Mouse (Mus musculus) cerebellum, postnatal 4 days (tissue): Measurements from ENCODE around the gene Tph2.
"Not testable (repeated sequence)": the region's sequence is repeated elsewhere in the genome, so short reads cannot be mapped to it uniquely, and the experiment has no call there.

ENCODE experiments used
- DNase-seq, 2 experiments: peaks; one replicate each; pipeline ENCODE4 v3.0.0; 2022; ENCODE audit warnings: low spot score in 2 of 2, mixed read lengths in 1 of 2

Tph2 gene

DNA sequence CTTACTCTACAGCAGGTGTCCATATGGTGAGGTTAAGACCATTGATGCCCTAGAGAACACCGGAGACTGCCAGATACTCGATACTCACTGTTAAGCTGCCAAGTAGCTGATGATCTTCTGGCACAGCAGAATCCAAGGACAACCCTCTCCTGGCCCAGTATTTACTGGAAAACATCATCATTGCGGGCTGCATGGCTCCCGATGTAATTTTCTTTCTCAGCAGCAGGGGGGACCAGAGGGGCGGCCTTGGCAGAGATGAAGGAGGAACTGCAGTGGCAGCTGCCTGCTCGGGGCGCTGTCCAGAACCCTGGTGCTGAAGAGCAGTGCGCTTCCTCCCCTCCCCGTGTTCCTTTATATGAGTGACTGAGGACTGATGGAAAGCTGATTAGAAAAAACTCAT, at the start of gene Tph2:
Gene Tph2 (minus strand): TSS at position 326 of the 400 bp plus-strand sequence.
- peak; percentile 57 to 86 for DNase-seq

DNA sequence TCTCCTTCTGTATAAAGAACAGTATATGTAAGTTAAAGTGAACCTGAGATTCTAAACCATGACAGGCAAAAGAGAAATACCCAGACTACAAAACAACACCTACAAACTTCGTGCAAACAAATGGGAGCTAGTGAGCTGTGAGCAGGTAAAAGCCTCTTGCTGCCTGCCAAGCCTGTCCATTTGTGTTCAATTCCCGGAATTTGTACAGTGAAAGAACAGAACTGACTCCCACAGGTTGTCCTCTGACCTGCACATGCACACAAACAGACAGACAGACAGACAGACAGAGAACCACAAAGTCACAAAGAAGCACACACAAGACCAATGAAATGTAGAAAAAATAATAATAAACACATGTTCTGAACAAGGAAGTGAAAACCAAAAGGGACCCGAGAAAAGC, 49.0 kb upstream of the Tph2 start:
- DNase-seq = no peak

DNA sequence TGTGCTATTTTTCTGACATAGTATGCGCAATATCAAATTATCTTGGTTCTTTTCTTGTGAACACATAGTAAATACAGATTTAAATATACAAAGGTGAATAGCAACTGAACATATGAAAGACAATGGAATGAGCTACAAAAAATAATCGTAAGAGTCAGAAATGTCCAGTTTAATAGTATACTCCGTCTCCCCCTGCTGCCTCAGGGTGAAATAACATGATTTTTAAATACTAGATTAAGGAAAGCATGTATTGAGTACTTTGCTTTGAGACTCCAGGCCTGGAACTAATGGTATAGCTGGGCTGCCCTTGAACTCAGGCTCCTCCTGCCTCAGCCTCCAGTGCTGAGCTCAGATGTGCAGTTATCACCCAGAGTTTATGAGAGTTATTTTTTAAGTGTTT, 47.7 kb upstream of the Tph2 start:
- no peak for DNase-seq

DNA sequence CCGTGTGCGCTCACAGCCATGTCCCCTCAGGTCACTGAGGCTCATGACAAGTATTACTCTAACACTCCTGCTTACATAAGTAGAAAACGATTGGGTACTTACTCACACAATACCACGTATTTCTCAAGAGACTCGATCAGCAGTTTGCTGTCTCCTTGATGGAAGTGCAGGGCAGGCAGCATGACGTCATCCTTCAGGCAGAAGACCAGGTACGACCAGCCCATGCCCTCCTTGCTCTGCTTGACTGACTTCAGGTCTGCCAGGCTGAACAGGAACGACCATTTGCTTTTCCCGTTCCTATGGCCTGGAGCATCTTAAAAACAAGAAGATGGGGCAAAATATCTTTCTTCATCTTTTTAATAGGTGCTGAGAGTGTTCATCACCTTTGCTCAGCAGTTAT, 44.2 kb upstream of the Tph2 start:
- no peak for DNase-seq

DNA sequence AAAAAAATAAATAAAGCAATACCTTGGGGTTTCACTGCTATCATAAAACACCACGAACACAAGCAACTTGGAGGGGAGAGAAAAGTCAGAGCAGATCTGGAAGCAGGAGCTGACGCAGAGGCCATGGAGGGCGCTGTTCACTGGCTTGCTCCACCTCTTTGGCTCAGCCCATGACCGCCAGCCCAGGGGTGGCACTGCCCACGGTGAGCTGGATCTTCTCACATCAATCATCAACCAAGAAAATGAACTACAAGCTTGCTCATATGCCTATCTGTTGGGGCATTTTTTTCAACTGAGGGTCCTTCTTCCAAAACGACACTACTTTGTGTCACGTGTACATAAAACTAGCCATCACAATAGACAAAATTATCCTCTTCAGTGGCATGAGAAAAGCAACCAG, 41.8 kb upstream of the Tph2 start:
- no peak for DNase-seq

DNA sequence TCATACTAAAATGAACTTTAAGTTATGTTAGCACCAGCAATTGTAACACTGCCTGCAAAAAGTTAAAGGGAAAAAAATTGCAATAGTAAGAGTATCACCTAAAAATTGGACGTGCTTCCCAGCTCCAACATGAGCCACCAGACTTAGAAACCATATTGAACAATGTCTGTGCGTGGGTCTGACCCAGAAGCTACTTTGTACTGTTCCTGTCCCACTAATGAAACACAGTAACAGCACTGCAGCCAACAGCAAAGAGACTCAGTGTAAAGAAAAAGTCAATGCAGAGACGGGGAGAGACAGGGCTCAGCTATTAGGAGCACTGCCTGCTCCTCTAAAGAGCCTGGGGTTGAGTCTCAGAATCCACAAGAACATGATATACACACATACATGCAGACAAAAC, 39.0 kb upstream of the Tph2 start:
- no peak for DNase-seq

DNA sequence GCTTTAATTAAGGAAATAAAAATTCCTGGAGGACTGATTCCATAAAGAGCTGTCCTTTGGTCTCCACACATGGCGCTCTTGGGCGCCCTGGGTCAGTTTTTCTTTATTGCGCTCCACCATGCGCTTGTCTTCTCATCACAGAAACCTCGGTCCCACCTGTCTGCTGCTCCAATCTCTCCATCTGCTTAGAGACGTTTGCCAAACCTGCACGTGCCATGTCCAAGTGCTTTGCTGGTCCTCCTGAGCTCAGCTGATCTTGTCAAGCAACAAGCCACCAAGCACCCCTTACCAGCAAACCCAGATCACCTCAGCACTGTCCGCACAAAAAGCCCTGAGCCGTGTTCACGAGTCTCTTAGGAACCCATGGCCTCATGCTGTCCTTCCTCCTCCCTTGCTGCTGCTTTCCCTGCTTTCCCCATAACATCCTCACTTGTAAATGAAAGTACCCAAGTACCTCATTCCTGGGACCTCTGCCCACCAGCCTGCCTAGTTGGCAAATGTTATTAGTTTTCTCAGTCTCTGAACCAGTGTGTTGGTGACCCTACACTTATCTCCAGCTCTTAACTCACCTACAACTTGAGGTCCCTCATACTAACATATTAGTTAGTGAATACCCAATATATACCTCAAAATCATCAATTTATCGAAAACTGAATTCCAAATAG, 28.2 kb upstream of the Tph2 start:
- DNase-seq = no peak

DNA sequence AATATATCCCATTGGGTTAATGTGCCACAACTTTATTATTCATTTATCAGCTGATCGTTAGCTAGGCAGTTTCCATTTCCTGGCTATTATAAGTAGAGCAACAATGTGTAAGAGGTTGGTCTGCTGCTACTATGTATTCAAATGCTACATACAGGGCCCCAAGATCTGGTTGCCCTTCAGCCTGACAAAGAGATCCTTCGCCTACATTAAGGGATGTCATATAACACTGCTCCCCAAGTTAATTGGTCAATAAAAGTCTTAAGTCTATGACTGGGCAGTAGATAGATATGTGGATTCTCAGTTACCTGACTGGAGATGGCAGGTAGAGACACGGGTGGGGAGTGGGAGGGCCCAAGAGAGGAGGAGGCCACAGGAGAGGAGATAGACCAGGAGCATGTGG, 21.0 kb upstream of the Tph2 start:
- no peak for DNase-seq

DNA sequence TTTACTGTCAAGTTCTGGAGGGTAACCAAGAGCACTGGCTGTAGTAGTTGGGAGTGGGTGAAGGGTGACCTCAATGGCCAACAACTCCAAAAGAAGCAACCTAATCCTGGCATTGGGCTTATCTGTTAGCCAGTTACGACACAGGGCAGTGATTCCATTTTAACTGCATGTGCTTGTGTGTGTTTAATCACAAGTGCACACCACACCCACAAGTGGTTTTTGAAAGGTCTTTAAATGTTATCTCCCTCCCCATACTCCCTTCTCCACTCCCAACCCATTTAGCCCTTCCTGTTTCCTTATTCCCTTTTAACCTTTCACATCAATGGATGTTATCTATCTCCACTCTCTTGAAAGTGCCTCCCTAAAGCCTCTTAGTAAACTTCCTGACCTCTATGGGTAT, 20.5 kb upstream of the Tph2 start:
- no peak for DNase-seq

DNA sequence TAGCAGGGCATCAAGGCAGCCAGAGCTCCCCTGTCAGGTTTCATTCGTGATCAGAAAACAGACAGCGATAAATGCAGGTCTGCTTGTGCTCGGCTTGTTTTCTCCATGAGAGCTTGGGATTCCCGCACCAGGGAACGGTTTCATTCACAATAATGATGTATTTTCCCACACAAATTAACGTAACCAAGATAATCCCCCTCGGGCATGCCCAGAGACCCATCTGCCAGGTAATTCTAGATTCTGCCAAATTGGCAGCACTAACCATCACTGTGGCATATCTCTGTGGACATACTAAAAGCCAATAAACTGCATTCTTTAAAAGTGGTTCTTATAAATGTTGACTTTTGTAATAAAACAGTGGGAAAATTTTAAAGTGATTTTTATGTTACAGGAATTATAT, 6.4 kb upstream of the Tph2 start:
- DNase-seq = peak in 1 of 2 experiments; percentile 33

DNA sequence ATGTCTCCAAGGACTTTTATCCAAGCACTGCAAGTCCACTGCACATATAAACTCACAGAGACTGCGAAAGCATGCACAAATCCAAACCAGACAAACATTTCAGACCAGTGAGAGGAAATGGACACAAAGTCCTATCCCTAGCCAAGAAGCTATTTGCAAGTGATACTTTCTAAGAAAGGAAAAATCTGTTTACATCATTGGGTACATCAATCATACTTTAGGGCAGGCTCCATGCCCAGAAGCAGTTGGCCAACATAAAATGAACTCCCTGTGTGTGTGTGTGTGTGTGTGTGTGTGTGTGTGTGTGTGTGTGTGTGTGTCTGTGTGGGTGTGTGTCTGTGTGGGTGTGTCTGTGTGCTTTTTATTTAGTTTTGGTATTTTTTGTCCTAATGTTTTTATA, 2.6 kb upstream of the Tph2 start:
- DNase-seq = no peak

DNA sequence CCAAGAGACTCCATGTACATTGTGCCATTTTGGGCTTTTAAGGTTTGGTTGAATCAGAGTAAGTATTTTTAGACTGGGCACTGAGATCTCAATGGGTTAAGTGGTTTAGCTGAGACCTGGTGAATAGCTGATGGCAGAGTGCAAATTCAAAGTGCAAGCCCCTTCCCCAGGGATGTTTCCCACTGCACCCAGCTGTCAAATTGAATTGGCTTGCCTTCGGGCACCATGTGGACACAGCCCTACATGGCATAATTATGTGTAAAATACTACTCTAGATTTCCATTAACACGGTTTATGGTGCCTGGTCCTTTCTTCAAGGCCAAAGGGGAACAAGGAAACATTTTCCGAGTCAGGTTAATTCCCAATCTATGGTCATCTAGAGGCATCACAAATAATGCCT, 3.8 kb downstream of the Tph2 start:
- DNase-seq = no peak

DNA sequence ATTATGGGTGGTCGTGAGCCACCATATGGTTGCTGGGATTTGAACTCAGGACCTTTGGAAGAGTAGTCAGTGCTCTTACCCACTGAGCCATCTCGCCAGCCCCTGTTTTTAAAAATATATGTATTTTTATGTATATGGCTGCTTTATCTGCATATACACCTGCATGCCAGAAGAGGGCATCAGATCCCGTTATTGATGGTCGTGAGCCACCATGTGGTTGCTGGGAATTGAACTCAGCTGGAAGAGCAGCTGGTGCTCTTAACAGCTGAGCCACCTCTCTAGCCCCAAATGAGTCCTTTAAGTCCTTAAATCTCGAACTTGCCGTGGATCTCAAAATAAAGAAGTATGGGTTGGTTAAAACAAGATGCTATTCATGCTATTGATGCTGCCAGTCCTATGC, 6.8 kb downstream of the Tph2 start:
- DNase-seq = not testable (repeated sequence)

DNA sequence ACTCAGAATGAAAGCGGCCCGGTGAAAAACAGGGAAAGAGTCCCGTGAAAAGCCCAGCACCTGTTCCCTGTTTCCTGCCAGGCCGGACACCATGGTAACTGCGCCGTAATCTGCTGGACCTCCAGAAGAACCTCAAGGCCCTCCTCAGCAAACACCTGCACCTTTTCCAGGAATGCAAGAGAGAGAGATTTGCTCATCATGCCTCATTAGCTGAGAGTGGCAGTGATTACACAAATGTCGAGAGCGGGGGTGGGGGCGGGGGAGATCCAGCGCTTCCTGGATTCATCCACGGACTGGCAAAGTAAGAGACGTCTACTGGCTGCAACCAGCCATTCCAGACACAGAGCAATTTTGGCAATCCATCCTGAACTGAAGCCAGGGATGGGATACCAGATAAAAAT, 9.2 kb downstream of the Tph2 start:
- peak in 1 of 2 experiments; percentile 31 for DNase-seq

DNA sequence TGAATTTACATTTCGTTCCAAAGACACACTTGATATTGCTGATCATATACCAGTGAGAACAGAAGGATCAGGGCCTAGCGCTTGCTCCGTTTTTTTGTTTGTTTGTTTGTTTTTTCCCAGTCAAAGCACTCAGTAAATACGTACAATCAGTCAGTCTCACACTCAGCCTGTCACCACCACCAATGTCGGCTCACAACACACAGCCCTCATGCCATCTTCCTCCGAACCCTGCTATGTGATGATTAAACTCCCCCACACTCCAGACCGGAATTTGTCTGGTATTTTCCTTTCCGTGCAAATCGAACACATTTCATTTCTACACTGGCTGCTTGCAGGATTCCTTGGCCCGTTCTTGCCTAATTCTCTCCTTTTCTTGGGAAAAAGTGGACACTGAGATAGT, 11.5 kb downstream of the Tph2 start:
- no peak for DNase-seq

DNA sequence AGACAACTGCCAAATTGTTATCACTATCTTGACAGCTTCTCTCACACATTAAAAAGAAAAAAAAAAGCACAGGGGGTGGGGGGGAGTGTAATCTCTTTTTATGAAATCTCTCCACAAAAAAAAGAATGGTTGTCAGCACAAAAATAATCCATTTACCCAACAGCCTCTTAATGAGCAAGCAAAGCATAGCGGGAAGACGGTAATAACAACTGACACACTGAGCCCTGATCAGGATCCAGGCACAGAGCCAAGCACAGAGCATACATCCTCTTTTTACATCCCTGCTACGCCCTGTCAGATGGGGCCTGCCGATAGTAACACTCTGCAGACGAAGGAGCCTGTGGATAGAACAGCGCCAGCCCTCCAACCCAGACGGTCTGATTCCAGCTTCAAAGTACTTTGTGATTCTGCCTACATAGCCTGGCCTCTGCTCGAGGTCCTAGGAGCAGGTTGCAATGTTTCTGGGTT, 13.4 kb downstream of the Tph2 start:
- DNase-seq = peak in 1 of 2 experiments; percentile 68

DNA sequence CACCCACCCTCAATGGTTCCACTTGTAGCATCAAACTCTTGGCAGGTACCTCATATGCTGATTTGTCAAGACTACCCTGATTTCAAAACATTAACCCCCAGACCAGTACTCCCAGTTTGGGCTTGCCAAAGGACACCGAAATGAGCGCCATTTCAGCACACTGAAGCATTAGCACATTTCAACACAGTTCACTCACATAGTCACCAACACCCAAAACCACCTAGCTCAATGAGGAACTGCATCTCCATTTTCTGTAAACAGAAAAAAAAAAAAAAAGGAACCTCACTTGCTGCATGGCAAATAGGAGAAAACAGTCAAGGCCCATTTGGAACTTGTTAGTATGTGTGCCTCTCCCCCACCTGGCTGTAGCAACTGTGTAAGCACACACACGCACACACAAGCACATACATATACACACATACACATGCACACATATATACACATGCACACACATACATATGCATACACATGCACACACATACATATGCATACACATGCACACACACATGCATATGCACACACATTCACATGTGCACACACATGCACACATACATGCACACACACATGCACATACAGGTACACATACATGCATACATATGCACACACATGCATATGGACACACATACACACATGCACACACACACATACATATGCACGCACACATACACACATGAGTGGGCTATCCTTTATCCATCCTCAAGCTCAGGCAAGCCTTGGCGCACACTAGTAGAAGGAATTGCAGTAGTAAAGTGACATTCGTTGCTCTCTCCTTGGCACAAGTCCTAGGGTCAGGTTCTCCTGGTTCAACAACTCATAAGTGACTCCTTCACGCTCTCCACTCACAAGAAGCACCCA, 14.1 kb downstream of the Tph2 start:
- no peak for DNase-seq

DNA sequence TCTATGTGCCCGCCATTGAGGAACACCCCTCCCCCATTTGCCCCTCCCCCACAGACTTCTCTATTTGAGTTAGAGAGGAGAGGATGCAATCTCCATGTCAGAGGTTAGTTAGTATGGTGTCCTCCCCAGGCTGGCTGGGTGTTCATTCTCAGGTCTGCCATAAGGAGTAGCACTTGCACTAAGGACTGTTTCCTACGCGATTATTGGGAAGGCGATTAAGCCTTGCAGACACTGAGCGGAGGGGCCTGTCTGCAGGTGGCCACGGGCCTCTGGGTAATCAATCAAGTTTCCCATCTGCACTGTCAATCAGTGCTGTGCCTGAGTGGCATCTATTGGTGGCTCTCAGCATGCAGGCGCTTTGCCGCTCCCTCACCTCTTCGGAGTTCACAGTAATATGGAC, 15.4 kb downstream of the Tph2 start:
- no peak for DNase-seq

DNA sequence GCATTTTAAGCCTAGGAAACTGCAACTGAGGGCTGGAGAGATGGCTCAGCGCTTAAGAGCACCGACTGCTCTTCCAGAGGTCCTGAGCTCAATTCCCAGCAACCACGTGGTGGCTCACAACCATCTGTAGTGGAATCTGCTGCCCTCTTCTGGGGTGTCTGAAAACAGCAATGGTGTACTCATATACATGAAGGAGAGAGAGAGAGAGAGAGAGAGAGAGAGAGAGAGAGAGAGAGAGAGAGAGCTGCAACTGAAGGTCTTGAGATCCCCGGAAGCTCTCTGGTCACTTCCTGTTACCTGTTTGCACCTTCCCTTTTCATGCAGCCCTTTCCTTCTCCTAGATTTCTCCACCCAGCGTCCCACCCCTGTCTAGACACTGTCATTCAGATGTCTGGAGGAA, 24.5 kb downstream of the Tph2 start:
- DNase-seq = no peak

DNA sequence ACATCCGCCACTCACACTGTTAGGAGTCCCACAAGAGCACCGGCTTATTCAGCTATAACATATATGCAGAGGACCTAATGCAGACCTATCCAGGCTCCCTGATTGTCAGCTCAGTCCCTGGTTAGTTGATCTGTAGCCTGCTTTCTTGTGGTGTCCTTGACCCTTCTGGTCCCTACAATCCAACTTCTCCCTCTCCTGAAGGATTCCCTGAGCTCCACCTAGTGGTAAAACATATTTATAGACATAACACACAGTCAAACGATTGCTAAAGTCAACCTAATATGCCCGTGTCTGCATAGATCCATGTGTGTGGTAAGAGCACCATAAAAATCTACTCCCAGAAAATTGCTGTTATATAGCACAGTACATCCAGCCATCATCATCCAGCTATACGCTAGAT, 37.5 kb downstream of the Tph2 start:
- no peak for DNase-seq

DNA sequence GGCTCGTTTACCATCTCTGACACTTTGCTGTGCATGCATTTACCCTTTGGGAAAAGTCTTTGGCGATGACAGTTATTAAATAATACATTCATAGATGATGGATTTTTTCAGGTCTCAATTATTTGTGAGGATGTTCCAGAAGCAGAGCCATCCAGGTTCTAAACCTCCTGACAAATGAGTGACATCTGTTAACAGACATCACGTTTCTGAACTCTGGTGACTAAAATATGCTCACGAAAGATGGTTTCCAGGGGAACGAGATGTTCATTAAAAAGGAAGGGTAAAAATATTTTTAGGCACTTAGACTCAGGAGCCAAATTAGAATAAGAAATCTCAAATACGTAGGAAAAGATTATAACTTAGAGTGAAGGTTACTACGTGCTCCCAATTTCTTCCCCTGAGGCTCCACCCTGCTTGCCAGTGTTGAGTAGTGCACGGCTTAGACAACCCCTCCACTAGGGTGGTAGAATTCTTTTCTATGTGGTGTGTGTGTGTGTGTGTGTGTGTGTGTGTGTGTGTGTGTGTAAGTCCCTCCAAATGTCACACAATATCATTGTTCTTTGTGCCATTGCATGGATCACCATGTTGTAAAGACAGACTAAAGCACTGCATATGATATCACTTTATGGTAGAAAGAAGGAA, 38.4 kb downstream of the Tph2 start:
- no peak for DNase-seq

DNA sequence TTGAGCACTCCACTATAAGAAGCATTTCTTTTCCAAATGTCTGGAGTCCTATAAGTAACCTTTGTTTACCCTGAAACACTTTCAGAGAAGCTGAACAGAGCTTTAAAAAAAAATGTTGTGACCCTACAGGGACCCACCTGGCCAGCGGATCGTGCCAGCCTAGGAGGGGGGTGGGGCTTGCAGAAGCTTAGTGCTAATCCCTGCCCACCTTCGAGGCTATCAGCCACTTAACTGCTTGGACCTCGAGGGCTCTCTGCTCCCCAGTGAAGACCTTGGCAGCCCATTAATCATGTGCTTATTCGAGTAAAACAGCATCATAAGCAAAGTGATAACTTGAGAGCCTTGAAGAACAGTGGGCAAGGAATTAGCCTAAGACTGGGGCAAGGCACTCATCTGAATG, 40.3 kb downstream of the Tph2 start:
- DNase-seq = no peak

DNA sequence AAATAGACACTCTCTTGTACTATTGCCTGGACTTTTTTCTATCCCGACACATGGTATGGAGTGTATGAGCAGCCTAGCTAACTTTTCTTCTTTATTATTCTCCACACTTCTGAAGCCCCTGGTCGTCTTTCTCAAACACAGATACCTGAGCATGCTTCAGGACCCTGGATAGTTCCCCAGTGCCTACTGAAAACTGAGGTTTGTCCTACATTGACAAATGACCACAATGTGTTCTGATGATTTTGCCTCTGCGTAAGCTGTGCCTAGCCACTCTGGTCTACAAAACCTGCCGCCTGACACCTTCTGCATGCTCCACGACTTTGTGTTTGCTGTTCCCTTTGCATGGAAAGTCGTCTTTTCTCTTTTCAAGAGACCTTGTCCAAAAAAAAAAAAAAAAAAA, 41.2 kb downstream of the Tph2 start:
- no peak for DNase-seq
